Mouse (Mus musculus) limb, embryonic 13.5 days (tissue): ENCODE data around the gene Ing3. TPM values are rescaled to one million over a fixed set of nuclear protein-coding genes. Genes with fewer than 3 reads are reported as not detected.

ENCODE experiments used
- polyA plus RNA-seq: library from polyadenylated mRNA; unstranded; fragments of >200 nt; fragmentation: Nextera tagmentation; extraction: Ambion mirVana; gene quantifications from 2 replicates; pipeline ENCODE4 v1.2.1, GENCODE M21; 2015

Gene Ing3
- polyA plus RNA-seq, 1 experiment from 2014 or later = 70.2 TPM

Other genes with a start within 250 kb of the Ing3 start
- gene Tspan12, start 97.1 kb upstream of the Ing3 start, polyA plus RNA-seq = 42.2 and 42.4 TPM in 2 replicates
- 53.1 and 53.5 TPM in 2 replicates for gene Cped1, start 36.3 kb downstream of the Ing3 start, polyA plus RNA-seq